Mouse (Mus musculus) forebrain, embryonic 12.5 days (tissue): Measurements from ENCODE around the gene Gm11568. TPM values are rescaled to one million over a fixed set of nuclear protein-coding genes. Genes with fewer than 3 reads are reported as not detected.

Experiments
- polyA plus RNA-seq: library from polyadenylated mRNA; unstranded; fragments of >200 nt; fragmentation: Nextera tagmentation; extraction: Ambion mirVana; gene quantifications from 2 replicates; pipeline ENCODE4 v1.2.1, GENCODE M21; 2016

Gene Gm11568
- polyA plus RNA-seq, 1 experiment from 2014 or later, result not detected

Other genes with a start within 250 kb of the Gm11568 start
- not detected in 2 replicates for gene Gm11937, start 247.7 kb upstream of the Gm11568 start, polyA plus RNA-seq
- gene Krtap2-4, start 243.1 kb upstream of the Gm11568 start, polyA plus RNA-seq, result not detected in 2 replicates
- not detected in 2 replicates for gene Gm11562, start 237.5 kb upstream of the Gm11568 start, polyA plus RNA-seq
- gene Krtap4-1, start 229.7 kb upstream of the Gm11568 start, polyA plus RNA-seq, result not detected in 2 replicates
- gene Krtap4-2, start 222.8 kb upstream of the Gm11568 start, polyA plus RNA-seq, result not detected in 2 replicates
- not detected in 2 replicates for gene Krtap4-7, start 213.8 kb upstream of the Gm11568 start, polyA plus RNA-seq
- gene Gm11555, start 207.7 kb upstream of the Gm11568 start, polyA plus RNA-seq, result not detected in 2 replicates
- not detected in 2 replicates for gene Gm11563, start 199.0 kb upstream of the Gm11568 start, polyA plus RNA-seq
- not detected in 2 replicates for gene Krtap4-6, start 192.0 kb upstream of the Gm11568 start, polyA plus RNA-seq
- not detected in 2 replicates for gene Gm14190, start 167.2 kb upstream of the Gm11568 start, polyA plus RNA-seq
- gene Gm14180, start 123.6 kb upstream of the Gm11568 start, polyA plus RNA-seq, result not detected in 2 replicates
- not detected in 2 replicates for gene Gm11595, start 85.0 kb upstream of the Gm11568 start, polyA plus RNA-seq
- gene Krtap4-8, start 77.2 kb upstream of the Gm11568 start, polyA plus RNA-seq, result not detected in 2 replicates
- not detected in 2 replicates for gene Krtap4-9, start 72.7 kb upstream of the Gm11568 start, polyA plus RNA-seq
- gene Gm11596, start 64.5 kb upstream of the Gm11568 start, polyA plus RNA-seq, result not detected in 2 replicates
- gene Gm11569, start 59.0 kb upstream of the Gm11568 start, polyA plus RNA-seq, result not detected in 2 replicates
- gene Gm11554, start 53.5 kb upstream of the Gm11568 start, polyA plus RNA-seq, result not detected in 2 replicates
- gene Krtap4-13, start 48.0 kb upstream of the Gm11568 start, polyA plus RNA-seq, result not detected in 2 replicates
- not detected in 2 replicates for gene Gm11564, start 42.3 kb upstream of the Gm11568 start, polyA plus RNA-seq
- gene 2300003K06Rik, start 19.9 kb upstream of the Gm11568 start, polyA plus RNA-seq, result not detected in 2 replicates
- gene Krtap4-16, start 6.3 kb upstream of the Gm11568 start, polyA plus RNA-seq, result not detected in 2 replicates
- gene Gm11559, start 6.6 kb downstream of the Gm11568 start, polyA plus RNA-seq, result not detected in 2 replicates
- gene Krtap9-1, start 15.5 kb downstream of the Gm11568 start, polyA plus RNA-seq, result not detected in 2 replicates
- gene Gm11567, start 21.3 kb downstream of the Gm11568 start, polyA plus RNA-seq, result not detected in 2 replicates
- not detected in 2 replicates for gene Krtap31-1, start 50.0 kb downstream of the Gm11568 start, polyA plus RNA-seq
- gene Gm11565, start 56.8 kb downstream of the Gm11568 start, polyA plus RNA-seq, result not detected in 2 replicates
- gene Krtap31-2, start 78.4 kb downstream of the Gm11568 start, polyA plus RNA-seq, result not detected in 2 replicates
- not detected in 2 replicates for gene Krtap9-5, start 90.6 kb downstream of the Gm11568 start, polyA plus RNA-seq
- gene Krtap29-1, start 121.1 kb downstream of the Gm11568 start, polyA plus RNA-seq, result not detected in 2 replicates
- gene Krtap16-1, start 128.7 kb downstream of the Gm11568 start, polyA plus RNA-seq, result not detected in 2 replicates
- not detected in 2 replicates for gene Krtap17-1, start 136.1 kb downstream of the Gm11568 start, polyA plus RNA-seq
- not detected in 2 replicates for gene Krt33a, start 158.3 kb downstream of the Gm11568 start, polyA plus RNA-seq
- gene Krt33b, start 172.0 kb downstream of the Gm11568 start, polyA plus RNA-seq, result not detected in 2 replicates
- not detected in 2 replicates for gene Krt34, start 183.6 kb downstream of the Gm11568 start, polyA plus RNA-seq
- not detected in 2 replicates for gene Krt31, start 192.6 kb downstream of the Gm11568 start, polyA plus RNA-seq
- not detected in 2 replicates for gene Krt32, start 230.3 kb downstream of the Gm11568 start, polyA plus RNA-seq
- gene Krt35, start 238.3 kb downstream of the Gm11568 start, polyA plus RNA-seq, result not detected in 2 replicates
- gene Krt36, start 247.7 kb downstream of the Gm11568 start, polyA plus RNA-seq, result not detected in 2 replicates